Mouse (Mus musculus): ENCODE measurements around the gene Enho.

Gene Enho

DNA sequence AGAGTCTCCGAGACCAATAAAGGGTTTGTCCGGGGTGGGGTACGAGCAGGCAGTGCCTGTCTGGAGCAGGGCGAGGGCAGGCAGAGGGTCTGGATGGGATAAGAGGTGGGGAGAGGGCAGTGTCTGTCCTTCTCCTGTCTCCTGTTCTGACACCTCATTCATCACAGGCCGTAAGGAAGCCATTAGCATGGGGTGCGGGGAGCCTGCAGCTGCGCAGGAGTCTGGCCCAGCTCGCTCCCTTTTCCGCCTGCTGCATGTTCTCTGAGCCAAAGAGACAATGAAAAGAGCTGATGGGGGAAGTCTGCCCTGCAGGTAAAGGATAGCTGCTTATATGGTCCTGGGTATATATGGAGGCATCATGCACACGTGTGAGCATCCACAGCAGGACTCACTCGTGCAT is 22.6 kb upstream of the Enho start:
- no peak for DNase-seq

- DNase-seq, result no peak
Observed at GRCm38 (mm10) chr4:41660851-41661430, 20.8 kb upstream of the Enho start.

GRCm38 (mm10) chr4:41659556-41659955 is 19.4 kb upstream of the Enho start:
- DNase-seq, result no peak

DNA sequence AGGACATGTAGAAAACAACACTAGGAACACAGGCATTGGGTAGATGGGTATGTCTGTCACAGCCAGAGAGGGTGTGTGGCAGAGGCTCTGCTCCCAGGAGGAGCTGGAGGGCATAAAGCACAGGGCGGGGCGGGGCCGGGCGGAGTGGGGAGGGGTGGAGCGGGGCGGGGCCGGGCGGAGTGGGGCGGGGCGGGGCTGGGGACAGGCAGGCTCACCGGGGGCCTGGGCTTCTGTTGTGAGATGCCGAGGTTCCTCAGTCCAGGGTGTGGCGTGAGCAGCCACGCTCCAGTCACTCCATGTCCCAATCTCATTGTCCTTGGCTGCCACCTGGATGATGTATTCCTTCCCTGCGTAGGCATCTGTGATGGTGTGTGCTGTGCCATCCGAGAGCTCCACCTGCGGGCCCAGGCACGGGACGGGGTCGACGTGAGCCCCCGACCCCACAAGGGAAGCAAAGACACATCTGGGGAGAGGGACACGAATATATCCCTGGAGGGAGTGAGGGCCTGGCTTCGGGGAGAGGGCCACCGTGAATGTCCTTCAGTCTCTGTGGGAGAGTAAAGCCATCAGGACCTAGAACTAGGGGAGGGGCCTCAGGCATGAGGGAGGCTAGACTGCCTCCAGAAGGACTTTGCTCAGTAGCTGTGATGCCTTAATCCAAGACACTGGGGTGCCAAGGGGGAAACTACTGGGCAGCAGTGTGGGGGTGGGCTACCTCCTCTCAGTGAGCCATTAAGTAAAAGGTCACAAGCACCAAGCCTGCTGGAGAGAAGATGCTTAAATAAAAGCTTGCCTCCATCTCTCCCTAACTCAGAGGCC is 18.7 kb upstream of the Enho start:
- no peak for DNase-seq

- DNase-seq, result no peak
Observed at GRCm38 (mm10) chr4:41655525-41655924, 15.4 kb upstream of the Enho start.

DNA sequence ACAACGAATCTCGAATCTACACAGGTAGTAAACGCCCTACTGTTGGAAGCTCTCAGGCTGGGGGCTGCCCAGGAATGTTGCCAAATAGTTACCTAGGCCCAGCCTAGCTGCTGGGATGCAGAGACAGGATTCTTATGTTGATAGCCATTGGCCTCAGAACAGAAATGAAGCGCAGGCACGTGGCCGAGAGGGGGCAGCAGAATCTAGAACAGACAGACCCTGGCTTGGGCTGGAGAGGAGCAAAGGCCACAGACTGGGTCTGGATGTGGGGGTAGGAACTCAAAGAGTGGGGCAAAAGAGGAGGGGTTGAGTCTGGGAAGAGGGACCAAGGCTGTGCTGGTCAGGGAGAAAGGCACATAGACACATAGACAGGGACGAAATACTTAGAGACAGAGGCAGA is 14.1 kb upstream of the Enho start:
- DNase-seq, result no peak

GRCm38 (mm10) chr4:41653730-41654129 is 13.6 kb upstream of the Enho start:
- DNase-seq, result no peak

- DNase-seq, result peak in 1 of 2 experiments; percentile 17
Observed at GRCm38 (mm10) chr4:41653296-41653695, 13.2 kb upstream of the Enho start.

GRCm38 (mm10) chr4:41648627-41649026 is 8.5 kb upstream of the Enho start:
- DNase-seq, result no peak

DNA sequence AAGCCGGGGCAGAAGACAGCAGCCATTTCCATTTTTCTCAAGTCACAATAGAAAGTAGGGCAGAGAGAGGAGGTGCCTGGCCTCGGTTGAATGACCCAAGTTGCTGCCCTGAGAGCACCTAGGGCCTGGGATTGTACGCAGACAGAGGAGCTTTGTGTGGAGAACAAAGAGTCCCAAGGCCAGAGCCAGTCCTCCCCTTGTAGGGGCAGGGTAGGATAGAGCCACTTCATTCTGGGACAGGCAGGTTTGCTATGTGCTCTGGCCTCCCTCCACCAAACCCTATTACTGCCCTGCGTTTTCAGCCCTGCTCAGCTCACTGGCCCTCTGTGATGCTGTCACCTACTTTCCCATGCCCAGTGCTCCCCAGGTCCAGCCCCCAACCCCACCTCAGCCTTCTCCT is 8.0 kb upstream of the Enho start:
- no peak for DNase-seq

DNA sequence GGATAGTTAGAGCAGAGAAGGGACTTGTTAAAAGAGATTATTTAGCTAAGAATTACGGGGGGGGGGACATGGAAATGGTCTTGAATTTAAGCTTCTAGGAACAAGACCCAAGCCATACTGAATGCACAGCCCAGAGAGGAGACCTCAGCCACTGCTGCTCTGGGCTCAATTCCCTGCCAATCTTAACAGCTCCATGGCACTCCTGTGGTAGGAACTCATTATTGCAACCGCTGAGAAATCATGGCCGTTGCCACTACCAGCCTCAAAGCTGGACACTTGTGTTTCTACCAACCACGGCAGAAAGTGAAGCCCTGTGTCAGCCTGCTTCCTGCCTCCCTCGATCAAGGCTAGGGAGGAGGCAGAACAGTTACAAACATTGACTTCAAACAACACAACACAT is 5.4 kb upstream of the Enho start:
- DNase-seq, result no peak

- no peak for DNase-seq
Observed at GRCm38 (mm10) chr4:41641199-41641822, 1.2 kb upstream of the Enho start.

DNA sequence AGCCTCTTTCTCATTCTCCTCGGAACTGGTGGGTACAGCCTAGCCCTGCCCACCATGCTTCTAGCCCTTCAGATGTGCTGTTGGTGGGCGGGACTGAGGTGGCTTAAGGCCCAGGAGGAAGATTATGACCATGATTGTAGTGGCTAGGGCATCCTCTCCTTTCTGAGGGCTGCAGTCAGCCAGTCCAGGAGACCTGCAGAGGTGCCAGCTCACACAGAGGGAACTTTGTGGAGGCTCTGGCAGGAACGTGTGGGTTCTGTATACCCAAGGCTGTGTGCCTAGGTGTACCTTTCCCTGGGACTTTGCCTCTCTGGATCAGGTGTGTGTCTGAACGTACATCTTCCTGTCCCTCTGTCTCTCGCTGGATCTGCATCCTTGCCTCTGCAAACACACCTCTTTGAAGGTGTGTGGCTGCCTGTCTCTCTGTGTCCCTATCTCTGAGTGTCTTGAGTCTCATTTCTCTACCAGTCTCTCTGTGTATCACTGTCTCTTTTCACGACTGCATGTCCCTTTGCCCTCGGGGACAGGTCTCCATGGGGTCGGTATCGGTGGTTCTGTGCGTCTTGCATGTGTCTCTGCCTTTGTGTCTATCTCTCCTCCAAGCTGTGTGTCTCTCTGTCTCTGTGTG is 796 bp downstream of the Enho start:
- DNase-seq, result no peak

DNA sequence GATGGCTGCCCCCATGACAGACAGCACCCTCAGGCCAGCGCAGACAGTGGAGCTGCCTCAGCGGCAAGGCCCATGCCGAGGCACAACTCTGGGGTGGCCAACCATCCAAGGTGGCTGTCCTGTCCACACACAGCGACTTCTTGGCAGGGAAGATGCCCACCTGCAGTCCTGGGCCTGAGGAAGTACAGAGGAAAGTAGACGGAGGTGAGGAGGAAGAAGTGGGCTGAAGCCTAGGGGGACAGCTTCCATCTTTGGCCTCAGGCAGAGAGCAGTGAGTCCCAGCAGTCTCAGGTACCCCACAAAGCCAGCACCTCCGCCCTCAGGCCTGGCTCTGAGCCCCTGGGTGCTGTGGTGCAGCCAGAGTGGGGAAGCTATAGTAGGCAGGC is 1.3 kb downstream of the Enho start:
- DNase-seq, result no peak

DNA sequence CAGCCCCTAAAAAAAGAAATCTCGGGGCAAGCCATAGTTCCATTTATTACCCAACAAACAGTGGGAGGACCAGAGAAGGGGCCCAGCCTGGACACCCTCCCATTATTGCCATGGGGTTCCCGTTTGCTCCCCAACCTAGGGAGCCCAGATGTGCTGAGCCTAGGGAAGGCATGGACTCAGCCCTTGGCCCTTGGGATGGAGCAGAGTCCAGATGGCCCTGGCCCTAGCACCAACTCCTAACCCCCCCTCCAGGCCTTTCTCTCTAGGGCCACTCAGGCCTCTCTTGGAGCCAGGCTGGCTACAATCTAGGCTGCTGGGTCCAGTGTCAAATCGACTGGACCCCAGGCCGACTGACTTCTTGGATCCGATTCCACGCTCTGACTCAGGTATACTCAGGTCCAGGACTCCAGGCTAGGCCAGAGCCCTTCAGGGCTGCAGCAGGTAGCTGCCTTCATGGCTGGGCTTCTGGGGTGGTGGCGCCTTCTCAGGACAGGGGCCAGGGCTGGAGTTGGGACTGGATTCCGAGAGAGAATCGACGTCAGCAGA is 1.9 kb downstream of the Enho start:
- no peak for DNase-seq

GRCm38 (mm10) chr4:41636882-41637635 is 3.1 kb downstream of the Enho start:
- no peak for DNase-seq

- no peak for DNase-seq
Observed at GRCm38 (mm10) chr4:41636366-41636765, 3.8 kb downstream of the Enho start.

DNA sequence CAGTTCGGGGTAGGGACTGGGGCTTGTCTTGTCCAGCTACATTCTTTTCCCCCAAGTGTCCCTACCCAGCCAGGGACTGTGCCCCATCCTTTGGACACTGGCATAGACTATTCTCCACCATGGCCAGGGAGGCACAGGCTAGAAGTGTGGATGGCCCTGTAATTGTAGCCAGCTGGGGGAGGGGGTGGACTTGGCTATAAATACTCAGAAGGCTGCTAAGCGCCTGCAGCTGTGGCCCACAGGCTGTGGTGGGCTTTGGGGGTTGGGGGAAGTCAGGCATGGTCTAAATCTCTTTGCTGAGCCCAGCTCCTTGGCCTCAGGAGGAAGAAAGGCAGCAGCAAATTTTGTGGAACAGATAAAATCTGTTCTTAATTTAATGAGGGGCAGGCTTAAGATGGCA is 4.2 kb downstream of the Enho start:
- no peak for DNase-seq

DNA sequence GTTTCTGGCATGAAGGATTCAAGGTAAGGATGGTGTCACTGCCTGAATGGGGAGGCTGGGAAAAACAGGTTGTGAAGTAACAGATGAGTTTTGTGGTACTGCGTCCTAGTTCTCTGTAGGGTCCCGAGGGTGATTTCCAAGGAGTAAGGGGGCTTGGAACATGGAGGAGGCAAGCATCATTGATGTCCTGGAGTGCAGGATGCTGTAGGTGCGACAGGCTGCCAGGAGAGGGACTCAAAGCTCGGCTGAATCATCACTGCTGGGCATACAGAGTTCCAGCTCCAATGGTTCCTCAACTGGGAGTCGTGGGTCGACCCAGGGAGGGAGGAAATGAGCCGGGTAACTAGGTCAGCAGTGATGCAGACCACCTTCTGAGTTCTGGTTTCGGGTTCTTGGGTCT is 4.9 kb downstream of the Enho start:
- no peak for DNase-seq

- no peak for DNase-seq
Observed at GRCm38 (mm10) chr4:41634631-41635030, 5.5 kb downstream of the Enho start.

DNA sequence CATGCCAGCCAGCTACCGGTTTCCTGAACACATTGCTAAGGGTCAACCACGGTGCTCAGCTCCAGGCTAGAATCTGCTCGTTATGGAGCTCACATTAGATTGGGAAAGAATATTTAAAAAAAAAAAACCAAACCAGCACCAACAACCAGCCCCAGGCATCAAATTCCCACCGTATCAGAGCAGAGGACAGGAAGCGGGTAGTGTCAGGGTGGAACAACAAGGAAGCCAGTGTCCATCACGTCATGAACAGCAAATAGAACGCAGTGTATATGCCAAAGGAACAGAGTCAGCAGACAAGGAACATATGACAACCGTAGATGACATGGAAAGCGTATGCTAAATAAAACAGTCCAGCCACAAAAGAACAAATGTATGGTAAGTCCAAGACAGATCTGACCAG is 7.1 kb downstream of the Enho start:
- no peak for DNase-seq

GRCm38 (mm10) chr4:41631390-41631789 is 8.7 kb downstream of the Enho start:
- DNase-seq, result no peak

DNA sequence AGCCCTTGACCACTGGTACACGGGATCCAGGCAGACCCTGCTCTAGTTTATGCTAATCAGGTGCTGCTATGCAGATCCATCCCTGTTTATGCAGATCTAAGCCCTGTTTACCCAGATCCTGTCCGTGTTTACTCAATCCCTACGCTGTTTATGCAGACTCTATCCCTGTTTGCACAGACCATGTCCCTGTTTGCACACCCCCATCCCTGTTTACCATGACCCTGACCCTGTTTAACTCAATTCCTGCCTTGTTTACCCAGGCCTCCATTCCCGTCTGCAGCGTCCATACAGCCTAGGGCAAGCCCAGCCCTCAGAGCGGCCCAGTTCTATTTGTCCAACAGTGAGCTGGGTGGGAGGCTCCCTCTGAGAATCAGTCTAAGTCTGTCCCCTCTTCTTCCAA is 9.9 kb downstream of the Enho start:
- DNase-seq, result no peak
